Mouse (Mus musculus): ENCODE measurements around the gene Slfn4.
"Not testable (repeated sequence)": the region's sequence is repeated elsewhere in the genome, so short reads cannot be mapped to it uniquely, and the experiment has no call there.

Slfn4 gene

GRCm38 (mm10) chr11:83174948-83175539 lies at the start of gene Slfn4:
Gene Slfn4, plus strand, starts transcription at chr11:83175186.
- no peak for DNase-seq

DNA sequence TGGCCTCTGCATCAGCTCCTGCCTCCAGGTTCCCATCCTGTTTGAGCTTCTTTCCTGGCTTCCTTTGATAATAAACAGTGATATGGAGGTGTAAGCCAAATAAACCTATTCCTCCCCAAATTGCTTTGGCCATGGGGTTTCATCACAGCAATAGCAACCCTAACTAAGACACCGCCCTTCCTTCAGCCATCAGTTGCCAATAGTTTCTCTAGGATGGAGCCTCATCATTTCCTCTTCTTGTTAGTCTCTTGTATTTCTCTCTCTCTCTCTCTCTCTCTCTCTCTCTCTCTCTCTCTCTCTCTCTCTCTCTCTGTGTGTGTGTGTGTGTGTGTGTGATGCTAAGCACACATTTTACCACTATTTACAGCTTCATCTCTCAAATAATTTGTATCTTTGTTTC lies 49.4 kb upstream of the Slfn4 start:
- not testable (repeated sequence) for DNase-seq

DNA sequence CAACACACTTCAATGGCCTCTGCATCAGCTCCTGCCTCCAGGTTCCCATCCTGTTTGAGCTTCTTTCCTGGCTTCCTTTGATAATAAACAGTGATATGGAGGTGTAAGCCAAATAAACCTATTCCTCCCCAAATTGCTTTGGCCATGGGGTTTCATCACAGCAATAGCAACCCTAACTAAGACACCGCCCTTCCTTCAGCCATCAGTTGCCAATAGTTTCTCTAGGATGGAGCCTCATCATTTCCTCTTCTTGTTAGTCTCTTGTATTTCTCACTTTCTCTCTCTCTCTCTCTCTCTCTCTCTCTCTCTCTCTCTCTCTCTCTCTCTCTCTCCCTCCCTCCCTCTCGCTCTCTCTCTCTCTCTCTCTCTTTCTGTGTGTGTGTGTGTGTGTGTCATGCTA lies 37.7 kb upstream of the Slfn4 start:
- DNase-seq, result not testable (repeated sequence)

DNA sequence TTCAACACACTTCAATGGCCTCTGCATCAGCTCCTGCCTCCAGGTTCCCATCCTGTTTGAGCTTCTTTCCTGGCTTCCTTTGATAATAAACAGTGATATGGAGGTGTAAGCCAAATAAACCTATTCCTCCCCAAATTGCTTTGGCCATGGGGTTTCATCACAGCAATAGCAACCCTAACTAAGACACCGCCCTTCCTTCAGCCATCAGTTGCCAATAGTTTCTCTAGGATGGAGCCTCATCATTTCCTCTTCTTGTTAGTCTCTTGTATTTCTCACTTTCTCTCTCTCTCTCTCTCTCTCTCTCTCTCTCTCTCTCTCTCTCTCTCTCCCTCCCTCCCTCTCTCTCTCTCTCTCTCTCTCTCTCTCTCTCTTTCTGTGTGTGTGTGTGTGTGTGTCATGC lies 26.0 kb upstream of the Slfn4 start:
- DNase-seq, result not testable (repeated sequence)

- peak; percentile 11 to 28 for DNase-seq
Measured at GRCm38 (mm10) chr11:83191134-83191893, 16.3 kb downstream of the Slfn4 start, which contains the start of gene Slfn3. Gene Slfn3, plus strand, starts transcription at chr11:83191330.

- DNase-seq, result peak; percentile 15
Measured at GRCm38 (mm10) chr11:83192001-83192400, 17.0 kb downstream of the Slfn4 start.

DNA sequence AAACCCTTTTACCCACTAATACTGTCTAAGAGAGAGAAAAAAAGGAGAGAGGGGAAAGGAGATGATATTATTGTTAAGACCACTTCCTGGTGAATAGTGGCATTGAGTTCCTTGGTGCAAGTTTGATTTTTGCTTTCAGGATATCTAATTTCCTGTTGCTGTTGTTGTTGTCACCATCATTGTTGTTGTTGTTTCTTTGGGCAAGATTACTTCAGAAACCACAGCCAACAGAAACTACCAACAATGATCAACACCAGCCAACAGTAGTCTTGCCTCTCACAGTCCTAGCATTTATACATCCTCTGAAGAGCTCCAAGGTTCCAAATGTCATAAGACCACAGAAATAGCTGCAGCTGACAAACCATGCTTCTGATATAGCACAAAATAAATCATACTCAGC lies 30.0 kb downstream of the Slfn4 start:
- DNase-seq, result no peak

DNA sequence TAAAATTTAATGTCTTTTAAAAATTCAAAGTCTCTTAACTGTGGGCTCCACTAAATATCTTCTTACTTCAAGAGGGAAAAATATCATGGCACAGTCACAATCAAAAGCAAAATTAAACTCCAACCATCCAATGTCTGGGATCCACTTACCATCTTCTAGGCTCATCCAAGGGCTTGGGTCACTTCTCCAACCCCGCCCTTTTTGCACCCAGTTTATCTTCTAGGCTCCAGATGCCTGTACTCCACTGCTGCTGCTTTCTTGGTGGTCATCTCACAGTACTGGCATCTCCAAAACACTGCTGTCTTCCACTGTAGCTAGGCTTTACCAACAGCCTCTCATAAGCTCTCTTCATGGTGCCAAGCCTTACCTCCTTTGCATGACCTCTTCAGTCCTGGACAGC lies 41.1 kb downstream of the Slfn4 start:
- DNase-seq, result no peak

DNA sequence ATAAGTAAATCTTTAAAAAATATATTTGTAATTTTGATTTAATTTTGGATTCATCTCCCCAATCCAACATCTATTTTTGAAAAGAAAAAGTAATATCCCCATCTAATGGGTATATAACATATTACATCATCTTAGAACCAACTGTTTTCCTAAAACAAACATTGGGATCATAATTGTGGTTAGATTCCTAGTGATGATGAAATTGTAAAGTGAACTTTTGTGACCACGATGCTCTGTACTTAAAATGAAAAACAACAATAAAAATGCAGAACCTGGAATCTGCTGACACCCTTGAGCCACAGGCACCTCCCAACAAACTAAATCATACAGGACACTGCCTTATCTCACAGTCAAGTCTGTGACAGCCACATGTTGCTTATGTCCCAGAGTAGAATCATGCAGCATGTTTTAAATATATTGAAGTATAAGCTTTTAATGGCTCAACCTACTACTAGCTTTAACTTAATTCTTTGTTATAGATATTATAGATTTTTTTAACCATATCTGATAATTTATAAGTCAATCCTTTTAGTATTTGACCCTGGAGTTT lies 46.4 kb downstream of the Slfn4 start:
- DNase-seq, result no peak

DNA sequence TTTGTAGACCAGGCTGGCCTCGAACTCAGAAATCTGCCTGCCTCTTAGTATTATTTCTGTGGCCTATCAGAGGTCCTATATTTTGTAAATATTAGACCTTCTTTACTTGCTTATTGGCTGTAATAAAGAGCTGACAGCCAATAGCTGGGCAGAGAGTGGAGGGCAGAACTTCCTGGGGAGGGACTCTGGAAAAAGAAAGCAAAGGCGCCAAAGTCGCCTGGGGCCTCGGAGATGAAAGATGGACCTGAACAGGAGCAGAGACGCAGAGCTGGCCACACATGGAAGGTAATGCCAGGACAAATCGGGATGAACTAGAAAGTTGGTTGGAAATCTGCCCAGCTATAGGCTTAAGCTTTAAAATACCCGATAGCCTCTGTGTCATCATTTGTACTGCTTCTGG lies 48.4 kb downstream of the Slfn4 start:
- no peak for DNase-seq

DNA sequence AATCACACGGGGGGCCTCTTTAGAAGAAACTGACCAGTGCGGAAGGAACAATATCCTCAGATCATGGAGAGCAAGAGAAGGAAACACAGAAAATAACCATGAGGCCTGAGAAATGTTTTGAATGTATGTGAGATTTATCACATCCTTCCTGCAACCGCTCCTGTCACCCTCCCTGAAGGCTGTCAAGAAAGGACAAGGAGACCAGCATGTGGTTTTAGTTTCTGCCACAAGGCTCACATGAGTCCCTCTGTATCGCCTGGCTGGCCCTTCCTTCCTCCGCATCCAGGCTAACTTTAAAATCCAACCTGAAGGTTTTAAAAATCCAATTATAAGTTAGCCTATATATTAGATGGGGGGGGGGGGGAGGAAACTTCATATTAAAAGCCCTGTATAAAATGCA lies 48.8 kb downstream of the Slfn4 start:
- not testable (repeated sequence) for DNase-seq

DNA sequence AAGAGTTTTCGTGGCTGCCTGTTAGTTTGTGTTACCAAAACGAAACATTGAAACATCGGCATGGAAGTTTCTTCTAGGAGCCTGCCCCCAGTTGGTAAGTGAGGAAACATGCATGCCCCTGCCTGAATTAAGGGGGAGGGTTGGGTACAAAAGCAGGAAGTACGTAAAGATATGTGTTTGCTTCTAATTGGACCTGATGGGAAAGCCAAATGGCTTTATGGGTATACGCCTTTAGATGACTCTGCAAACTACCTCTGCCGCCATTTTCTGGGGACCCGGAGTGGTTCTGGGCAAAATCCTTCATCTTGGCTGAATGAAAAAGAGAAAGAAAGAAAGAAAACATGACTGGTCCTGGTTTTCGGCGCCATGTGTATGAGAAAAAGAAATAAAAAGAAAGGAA lies 49.2 kb downstream of the Slfn4 start:
- no peak for DNase-seq

DNA sequence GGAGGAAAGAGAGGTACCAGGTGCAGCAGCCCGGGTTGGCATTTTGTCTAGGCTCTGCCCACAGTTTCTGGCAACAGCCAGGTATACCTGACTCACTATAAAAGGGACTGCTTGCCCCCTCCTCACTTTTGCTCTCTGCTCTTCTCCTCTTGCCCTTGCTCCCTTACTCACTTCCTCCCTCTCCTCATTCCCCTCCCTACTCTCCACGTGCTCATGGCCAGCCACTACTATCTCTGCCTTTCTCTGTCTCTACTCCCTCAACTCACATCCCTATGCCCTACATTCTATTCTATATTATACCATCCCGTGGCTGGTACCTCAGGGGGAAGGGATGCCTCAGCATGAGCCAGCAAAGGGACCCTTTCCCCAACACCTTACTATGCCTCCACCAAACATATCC lies 49.8 kb downstream of the Slfn4 start:
- no peak for DNase-seq

DNA sequence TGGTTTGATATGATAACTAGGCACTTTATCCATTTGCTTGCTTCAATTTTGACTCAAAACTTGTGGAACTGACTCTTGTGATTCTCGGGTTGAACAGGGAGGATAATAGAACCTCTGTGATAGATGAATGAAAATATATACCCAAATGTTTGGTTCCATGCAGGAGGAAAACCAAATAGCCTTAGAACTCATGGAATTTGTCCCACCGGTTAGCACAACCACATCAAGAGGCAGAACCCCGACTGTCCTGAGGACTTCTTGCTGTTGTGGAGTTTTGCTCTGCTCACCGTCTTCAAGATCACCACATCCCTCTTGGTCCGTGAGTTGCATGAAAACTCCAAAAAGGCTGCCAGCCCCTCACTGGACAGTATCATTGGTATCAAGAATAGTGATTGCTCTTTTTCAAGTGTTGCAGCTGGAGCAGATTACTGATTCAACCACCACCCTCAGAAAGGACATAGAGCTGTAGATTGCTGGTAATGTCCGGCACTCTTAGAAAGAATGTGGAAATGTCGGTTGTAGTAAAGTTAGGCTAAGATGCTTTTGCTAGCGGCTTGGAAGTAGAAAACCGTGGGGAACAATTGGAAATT lies 50.5 kb downstream of the Slfn4 start:
- no peak for DNase-seq

GRCm38 (mm10) chr11:83227926-83228723 lies 53.1 kb downstream of the Slfn4 start:
- no peak for DNase-seq

DNA sequence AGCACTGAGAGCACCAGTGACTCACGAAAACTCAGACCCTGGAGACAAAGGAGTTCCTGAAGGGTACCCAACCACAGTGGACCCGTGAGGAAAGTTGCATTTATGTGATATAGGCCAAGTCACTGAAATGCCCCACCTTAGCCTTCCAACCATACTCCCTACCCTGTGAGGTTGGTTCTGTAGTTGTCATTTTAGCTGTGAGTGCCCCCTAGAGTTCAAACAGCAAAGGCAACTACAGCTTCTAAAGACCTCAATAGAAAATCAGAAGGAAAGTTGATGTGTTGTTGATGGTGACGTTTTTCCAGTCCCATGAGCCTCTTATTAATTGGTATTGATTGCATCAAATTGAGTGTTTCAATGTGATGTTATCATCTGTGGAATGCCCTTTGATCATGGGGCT lies 56.0 kb downstream of the Slfn4 start:
- peak; percentile 8 to 20 for DNase-seq

- not testable (repeated sequence) for DNase-seq
Measured at GRCm38 (mm10) chr11:83233621-83234020, 58.6 kb downstream of the Slfn4 start.

- DNase-seq, result not testable (repeated sequence)
Measured at GRCm38 (mm10) chr11:83237390-83237789, 62.4 kb downstream of the Slfn4 start.

DNA sequence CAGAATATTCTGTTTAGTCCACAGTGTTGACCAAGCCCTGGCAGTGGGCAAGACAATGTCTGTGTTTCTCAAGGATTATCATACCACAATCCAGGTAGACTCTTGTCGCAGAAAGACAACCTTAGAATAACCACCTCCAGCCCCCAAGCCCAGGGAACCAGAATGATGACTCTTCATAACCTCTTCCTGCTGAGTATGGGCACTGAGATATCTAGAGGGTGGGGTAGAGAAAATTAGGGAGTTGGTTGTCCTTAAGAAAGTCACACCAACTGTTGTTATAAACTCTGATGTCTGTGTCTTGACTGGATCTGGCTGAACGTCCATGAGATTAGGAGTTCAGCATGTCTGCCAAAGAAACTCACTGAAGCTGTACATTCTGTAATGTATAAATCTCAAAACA lies 63.4 kb downstream of the Slfn4 start:
- no peak for DNase-seq

DNA sequence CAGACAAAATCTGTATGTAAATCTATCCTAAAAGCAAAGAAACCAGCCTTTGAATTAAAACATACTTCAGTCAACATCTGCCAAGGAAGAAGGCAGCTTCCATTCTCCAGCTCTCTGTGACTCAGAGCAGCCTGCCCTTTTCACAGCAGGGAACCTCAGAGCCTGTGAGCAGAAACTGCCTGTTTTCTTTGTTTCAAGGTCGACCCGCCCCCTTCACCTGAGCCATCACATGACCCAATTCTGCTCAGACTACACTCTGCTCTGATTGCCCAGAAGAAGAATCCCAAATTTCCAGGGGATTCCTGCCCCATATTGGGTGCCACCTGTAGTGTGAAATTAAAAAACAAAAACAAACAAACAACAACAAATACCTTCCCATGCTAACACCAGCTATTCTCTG lies 64.8 kb downstream of the Slfn4 start:
- DNase-seq, result no peak
